Mouse (Mus musculus) hematopoietic stem cell, adult 5-6 weeks (primary cell): Measurements from ENCODE around the gene Rel. TPM values are rescaled to one million over a fixed set of nuclear protein-coding genes. Genes with fewer than 3 reads are reported as not detected.

ENCODE experiments used
- ATAC-seq, 2 experiments: fragments of 125-278 bp in 1 of 2; replicated peaks in 1 of 2; 2 replicates each; pipeline ENCODE4 v1.8.0; 2016 to 2017; ENCODE audit warnings: inconsistent platforms in 2 of 2, mild to moderate bottlenecking in 2 of 2, moderate number of reproducible peaks in 2 of 2, low read depth in 1 of 2, moderate TSS enrichment in 1 of 2; ENCODE audit not compliant: low FRiP score in 2 of 2, poor library complexity in 2 of 2, severe bottlenecking in 2 of 2, insufficient read depth in 1 of 2, low TSS enrichment in 1 of 2
- total RNA-seq: library from RNA; stranded (forward); fragments of 172-1452, 232-1000 nt; gene quantifications from 2 replicates; pipeline ENCODE4 v1.2.3, GENCODE M21; 2017

Gene Rel
- total RNA-seq, 1 experiment from 2014 or later = 18.4 TPM

DNA sequence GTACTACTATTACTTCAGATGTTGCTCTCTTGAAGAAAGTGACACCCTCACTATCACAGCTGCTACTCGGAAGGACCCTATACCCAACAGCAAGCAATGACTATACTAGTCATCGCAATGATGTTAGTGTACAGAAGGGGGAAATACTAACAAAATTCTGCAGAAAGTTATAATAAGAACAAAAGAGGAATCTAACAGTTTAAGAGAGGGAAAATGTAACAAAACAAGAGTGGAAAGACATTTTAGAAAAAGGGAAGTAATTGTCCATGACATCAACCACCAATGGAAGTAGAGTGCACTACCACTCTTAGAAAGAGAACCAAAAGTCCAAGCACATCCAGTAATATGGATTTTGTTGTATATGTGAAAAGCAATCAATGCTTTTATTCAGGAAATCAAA is 8.1 kb downstream of the Rel start:
- ATAC-seq = peak; percentile 39 to 49; a peak in 2 of 4 replicates

GRCm38 (mm10) chr11:23758218-23758617 is 12.6 kb downstream of the Rel start:
- ATAC-seq = no peak

DNA sequence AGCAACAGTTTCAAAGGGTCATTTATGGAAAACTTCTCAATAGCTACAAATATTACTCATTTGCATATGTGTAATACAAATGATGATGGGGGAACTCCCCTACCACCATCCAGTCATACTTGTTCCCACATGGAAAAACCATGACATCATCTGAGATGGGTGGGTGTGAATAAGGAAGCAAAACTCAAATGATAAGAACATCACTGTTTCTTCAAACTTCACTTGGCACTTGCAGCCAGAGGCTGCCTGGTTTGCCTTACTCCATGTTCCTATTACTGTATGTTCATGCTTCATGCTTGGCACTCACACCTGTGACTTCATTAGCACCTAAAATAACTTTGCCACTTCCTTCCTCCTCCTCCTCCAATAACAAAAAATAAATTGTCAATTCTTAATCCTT is 16.4 kb downstream of the Rel start:
- peak in 1 of 2 experiments; percentile 14; a peak in 1 of 4 replicates for ATAC-seq

DNA sequence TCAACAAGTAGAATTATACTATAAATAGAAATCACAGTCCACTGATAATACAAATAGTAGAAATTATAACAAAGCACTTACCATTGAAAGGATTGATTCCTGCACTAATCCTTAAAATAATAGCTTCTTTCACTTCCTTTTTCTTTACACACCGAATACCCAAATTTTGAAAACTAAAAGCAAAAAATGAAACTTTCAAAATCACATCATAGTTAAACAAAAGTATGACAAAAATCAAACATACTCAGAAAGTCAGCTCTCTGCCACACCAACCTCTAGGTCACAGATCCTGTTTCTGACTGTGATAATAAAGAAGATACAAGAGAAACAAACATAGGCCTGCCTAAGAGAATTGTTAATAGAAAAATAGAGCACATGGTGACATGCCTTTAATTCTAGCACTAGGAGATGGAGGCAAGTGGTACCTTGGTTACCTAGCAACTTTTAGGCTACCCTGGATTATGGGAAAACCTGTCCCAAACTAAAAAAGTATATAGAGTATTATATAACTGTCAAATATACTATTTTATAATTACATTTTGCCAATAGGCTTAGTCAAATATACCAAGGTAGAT is 17.5 kb downstream of the Rel start:
- no peak for ATAC-seq

DNA sequence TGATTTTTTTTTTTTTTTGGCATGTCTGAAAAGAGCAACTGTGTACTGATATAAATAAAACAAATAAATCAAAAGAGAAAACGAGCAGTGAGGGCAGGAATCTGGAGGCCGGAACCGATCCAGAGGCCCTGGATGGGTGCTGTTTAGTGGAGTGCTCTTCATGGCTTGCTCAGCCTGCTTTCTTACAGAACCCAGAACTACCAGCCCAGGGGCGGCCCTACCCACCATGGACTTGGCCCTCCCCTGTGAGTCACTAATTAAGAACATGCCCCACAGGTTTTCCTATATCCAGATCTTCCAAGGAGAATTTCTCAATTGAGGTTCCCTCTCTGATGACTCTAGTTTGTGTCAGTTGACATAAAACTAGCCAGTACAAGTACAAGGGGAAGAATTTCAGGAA is 24.7 kb downstream of the Rel start:
- ATAC-seq = no peak

GRCm38 (mm10) chr11:23744352-23744751 is 26.4 kb downstream of the Rel start:
- no peak for ATAC-seq

DNA sequence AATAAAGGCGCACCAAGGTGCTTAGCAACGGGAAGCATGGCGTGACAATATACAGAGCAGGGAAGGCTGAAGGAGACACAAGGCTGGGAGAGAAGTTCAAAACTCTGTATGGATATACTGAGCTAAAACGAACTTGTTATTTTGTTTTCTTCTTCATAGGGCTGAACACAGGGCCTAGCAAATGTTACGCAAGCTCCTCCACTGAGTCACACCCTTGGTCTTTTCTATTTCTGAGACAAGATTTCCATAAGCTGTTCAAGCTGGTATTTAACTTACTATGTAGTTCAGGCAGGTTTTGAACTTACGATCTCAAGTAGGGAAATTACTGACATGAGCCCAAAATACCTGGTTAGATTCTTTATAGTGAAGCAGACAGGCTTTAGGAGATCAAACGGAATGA is 29.4 kb downstream of the Rel start:
- ATAC-seq = no peak

- ATAC-seq = no peak
Observed at GRCm38 (mm10) chr11:23740895-23741294, 29.9 kb downstream of the Rel start.

DNA sequence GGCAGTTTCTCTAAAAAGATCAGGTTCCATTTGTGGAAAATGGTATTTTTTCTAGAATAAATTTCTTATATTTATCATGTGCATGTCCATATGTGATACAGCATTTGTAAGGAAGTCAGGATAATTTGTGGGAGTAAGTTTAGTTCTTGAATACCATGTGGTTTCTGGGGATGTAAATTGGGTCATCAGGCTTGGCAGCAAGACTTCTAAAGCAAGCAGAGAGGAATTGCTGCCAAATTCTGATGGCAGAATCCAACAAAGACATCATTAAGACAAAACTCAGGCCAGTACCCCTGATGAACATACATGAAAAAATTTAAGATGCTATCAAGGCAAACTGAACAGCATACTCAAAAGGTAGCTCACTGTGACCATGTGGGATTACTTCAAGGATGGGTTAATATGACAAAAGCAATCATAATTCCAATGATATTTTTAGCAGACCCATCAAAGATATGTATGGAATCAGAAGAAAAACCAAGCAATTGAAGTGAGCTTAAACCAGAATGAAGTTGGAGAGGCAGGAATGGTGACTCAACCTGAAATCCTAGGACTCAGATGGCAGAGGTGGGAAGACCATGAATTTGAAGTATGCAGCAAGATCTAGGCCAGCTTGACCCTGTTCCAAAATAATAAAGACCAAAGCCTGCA is 34.8 kb downstream of the Rel start:
- no peak for ATAC-seq

DNA sequence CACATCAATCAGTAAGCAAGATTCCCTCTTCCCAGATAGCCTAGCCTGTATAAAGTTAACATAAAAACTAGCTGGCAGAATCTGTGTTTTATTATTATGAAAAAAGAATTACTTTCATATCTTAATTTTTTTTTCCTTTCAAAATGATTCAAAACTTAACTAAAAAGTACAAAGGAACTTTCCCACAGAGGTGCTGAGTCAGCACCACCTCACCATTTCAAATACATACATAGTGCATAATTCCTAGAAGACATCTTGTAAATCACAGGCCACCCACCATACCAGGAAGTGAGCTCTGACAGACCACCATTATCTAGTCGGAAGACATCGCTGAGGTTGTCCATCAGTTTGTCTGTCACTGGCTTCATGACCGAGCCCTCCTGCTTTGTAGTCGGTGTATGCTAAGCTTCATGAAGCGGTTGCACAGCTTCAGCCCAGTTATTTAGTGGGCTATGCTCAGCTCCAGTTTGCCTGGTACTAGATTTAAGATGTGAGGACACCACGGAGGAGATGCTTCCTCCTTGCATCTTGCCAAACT is 36.0 kb downstream of the Rel start:
- ATAC-seq = no peak

- no peak for ATAC-seq
Observed at GRCm38 (mm10) chr11:23732840-23733239, 37.9 kb downstream of the Rel start.

DNA sequence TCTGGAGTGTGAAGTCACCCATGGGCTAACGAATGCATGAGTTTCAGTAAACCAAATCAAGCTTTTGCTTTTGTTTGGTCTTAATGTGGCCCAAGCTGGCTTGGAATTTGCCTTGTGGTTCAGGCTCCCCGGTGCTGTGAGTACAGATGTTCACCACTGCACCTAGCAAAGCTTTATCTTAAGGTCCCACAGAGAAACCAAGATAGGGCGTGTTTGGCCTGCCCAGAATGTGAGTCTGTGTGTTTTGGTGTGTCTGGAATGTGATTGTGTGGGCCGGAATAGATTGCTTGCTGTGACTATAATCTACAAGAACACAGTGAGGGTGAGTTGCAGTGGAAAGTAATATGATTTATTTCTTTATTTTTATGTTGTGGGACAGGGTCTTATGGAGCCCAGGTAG is 40.6 kb downstream of the Rel start:
- no peak for ATAC-seq

DNA sequence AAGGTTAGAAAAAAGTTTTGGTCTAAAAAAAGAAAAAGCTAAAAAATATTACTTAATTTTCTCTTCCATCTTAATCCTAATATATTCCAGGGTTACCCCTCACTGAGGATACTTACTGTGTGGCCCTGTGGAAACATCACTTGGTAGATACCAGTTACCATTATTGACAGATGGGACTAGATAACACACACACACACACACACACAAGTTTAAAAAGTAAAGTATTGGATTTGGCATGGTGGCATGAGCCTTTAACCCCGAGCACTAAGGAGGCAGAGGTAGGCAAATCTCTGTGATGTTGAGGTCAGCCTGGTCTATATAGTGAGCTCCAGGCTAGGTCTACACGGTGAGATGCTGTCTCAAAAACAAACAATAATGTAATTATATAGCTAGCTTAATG is 42.6 kb downstream of the Rel start:
- no peak for ATAC-seq

GRCm38 (mm10) chr11:23726441-23726840 is 44.3 kb downstream of the Rel start:
- ATAC-seq = no peak

- no peak for ATAC-seq
Observed at GRCm38 (mm10) chr11:23725850-23726249, 44.9 kb downstream of the Rel start.

DNA sequence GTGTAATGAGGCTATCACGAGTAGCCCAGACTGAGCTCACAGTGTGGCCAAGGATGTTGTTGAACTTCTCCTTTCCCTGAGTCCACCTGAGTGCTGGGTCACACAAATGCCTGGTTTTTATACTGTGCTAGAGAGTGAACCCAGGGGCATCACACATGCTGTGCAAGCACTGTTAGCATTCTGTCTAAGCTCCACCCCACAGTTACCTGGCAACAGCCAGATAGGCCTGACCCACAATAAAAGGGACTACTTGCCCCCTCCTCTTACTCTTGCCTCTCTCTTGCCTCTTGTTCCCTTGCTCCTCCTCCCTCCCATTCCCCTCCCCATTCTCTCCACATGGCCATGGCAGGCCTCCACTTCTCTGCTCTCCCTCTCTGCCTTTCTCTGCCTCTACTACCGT is 48.4 kb downstream of the Rel start:
- no peak for ATAC-seq

- no peak for ATAC-seq
Observed at GRCm38 (mm10) chr11:23719825-23720224, 50.9 kb downstream of the Rel start.

GRCm38 (mm10) chr11:23718856-23719255 is 51.9 kb downstream of the Rel start:
- no peak for ATAC-seq

DNA sequence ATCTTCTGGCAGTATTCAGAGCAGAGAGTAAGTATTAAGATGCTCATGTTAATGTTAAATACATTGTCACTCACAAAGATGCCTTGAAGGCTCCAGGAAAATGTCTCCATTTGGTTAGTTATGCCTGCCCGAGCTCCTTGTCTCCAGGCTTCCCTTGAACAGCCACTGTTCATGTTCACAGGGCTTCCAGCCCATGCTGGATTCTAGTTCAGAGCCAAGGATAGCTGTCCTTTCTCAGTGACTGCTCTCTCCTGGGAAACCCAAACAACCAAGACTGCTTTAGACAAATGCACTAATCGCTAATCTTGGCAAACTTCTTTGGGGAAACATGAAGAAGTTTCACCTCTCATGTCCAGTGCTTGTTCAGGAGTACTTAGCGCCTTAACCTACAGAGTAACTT is 58.5 kb downstream of the Rel start:
- no peak for ATAC-seq
